Mouse (Mus musculus) heart, adult 2 months (tissue): ENCODE results near the gene Atp12a.

Source experiments
- CTCF ChIP-seq: fragments of 200-600 bp; IDR thresholded peaks from 2 replicates; pipeline ENCODE4 v1.8.1; 2022; ENCODE audit warnings: antibody characterized with exemption, mild to moderate bottlenecking, moderate library complexity
- EP300 ChIP-seq: fragments of 200-500 bp; IDR thresholded peaks from 2 replicates; pipeline ENCODE4 v1.6.1; 2011; ENCODE audit warnings: low read depth, low read length, control low read depth; ENCODE audit not compliant: insufficient read depth
- POLR2A ChIP-seq: fragments of 200-500 bp; IDR thresholded peaks from 2 replicates; pipeline ENCODE4 v1.6.1; 2011; ENCODE audit warnings: mild to moderate bottlenecking, low read depth, low read length, control low read depth; ENCODE audit not compliant: insufficient read depth

- TF ChIP-seq CTCF = no peak
- TF ChIP-seq POLR2A = no peak
- TF ChIP-seq EP300 = no peak
These were observed 28.8 kb upstream of the Atp12a start for GRCm38 (mm10) chr14:56336032-56336431.
